Mouse (Mus musculus) lung, postnatal 0 days (tissue): Measurements from ENCODE around the gene Podxl.

Experiments used
- CTCF ChIP-seq: IDR thresholded peaks from 2 replicates; pipeline ENCODE4 v1.5.1; 2016; ENCODE audit warnings: antibody characterized with exemption, mild to moderate bottlenecking
- EP300 ChIP-seq: IDR thresholded peaks from 2 replicates; pipeline ENCODE4 v1.6.1; 2016; ENCODE audit warnings: antibody characterized with exemption, mild to moderate bottlenecking, control low read depth

- TF ChIP-seq CTCF (no peak), EP300 (peak; percentile 90)
Measured at GRCm38 (mm10) chr6:31531880-31532279, 31.9 kb downstream of the Podxl start.
